Mouse (Mus musculus) neural tube, embryonic 10.5 days (tissue): Measurements from ENCODE around the gene Mtln.

Experiments used
- DNase-seq: peaks from one replicate; pipeline ENCODE4 v3.0.0-alpha.2; 2017; ENCODE audit warnings: low spot score; ENCODE audit errors: extremely low spot score

Gene Mtln

DNA sequence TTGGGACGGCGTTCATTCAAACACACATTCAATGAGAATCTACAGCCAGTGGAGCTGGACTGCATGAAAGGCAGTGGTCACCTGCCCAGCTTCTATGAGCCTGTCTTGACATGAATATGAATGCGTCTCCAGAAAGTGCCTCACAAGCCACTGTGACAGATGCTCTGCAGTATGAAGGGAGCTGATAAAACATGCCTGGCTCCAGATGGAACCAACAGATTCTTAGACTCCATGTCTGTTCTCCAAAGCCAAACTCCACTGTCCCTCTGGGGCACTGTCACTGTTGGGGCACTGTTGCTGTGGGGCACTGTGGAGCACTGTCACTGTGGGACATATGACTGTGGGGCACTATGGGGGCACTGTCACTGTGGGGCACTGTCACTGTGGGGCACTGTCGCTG lies 38.2 kb downstream of the Mtln start:
- DNase-seq: no peak

DNA sequence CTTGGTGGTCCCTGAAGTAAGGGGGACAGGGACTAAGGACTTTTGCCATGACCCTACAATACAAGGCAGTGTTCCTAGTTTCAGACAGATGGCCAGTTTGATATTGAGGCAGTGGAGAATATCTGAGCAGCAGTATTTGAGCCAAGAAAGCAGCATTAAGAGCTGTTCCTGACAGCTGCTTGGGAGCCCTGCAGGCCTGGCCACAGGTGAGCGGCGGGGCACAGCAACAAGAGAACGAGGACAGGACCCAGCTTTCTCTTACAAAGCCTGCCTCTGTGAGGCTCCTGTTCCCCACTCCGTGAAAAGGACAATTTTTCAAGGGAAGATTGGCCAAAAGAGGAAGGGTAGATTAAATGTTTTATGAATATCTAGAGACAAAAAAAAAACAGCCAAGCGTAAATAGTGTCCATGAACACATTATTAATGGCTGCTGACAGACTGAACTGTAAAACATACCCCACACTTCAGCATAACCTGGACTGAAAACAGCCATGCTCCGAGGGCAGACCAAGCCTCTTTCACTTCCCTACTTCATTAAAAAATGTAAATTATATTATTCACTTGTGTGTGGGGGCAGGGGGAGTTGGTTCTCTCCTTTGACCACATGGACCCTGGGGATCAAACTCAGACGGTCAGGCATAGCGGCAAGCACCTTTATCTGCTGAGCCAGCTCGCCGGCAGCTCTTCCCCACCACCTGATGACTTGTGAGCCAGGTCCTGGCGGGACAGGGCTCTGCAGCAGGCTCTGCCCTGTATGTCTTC lies 40.3 kb downstream of the Mtln start:
- DNase-seq: no peak

- no peak for DNase-seq
Measured at GRCm38 (mm10) chr2:127749376-127749775, 42.9 kb downstream of the Mtln start.

GRCm38 (mm10) chr2:127748316-127748715 lies 44.0 kb downstream of the Mtln start:
- no peak for DNase-seq

DNA sequence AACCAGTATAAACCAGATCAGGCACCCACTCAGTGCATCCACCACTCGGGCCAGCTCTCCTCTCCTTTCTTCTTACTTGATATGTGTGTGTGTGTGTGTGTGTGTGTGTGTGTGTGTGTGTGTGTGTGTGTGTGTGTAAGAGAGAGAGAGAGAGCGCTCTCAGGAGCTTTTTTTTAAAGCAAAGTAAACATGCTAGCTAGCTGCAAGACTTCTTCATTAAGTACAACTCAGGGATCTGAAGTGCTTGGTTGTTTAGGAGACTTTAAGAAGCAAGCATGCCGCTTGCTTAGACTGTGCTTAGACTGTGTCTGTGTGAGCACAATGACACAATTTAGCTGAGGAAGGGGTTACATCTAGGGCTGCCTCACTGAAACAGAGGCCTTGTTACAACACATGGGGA lies 49.7 kb downstream of the Mtln start:
- no peak for DNase-seq
